Mouse (Mus musculus) testis, adult 2 months (tissue): ENCODE measurements around the gene Ccdc85b. TPM values are rescaled to one million over a fixed set of nuclear protein-coding genes. Genes with fewer than 3 reads are reported as not detected.

Source experiments
- H3K27ac ChIP-seq: fragments of 200-500 bp; 2 replicates; pipeline ENCODE4 v1.5.1; 2012; ENCODE audit warnings: low read depth, low read length; ENCODE audit not compliant: control insufficient read depth, insufficient read depth
- H3K27me3 ChIP-seq: fragments of 200-500 bp; 2 replicates; pipeline ENCODE4 v1.6.1; 2012; ENCODE audit warnings: mild to moderate bottlenecking, low read length, moderate library complexity; ENCODE audit not compliant: control insufficient read depth, insufficient read depth
- H3K36me3 ChIP-seq: fragments of 200-500 bp; 2 replicates; pipeline ENCODE4 v1.6.1; 2012; ENCODE audit warnings: mild to moderate bottlenecking, low read length; ENCODE audit not compliant: control insufficient read depth, insufficient read depth
- H3K4me1 ChIP-seq: fragments of 200-500 bp; 2 replicates; pipeline ENCODE4 v1.6.1; 2012; ENCODE audit warnings: low read length; ENCODE audit not compliant: control insufficient read depth, insufficient read depth
- H3K4me3 ChIP-seq: fragments of 200-500 bp; 2 replicates; pipeline ENCODE4 v1.5.1; 2012; ENCODE audit warnings: low read depth, mild to moderate bottlenecking, low read length, moderate library complexity, mixed read lengths; ENCODE audit not compliant: control insufficient read depth
- CTCF ChIP-seq: fragments of 200-500 bp; IDR thresholded peaks from 2 replicates; pipeline ENCODE4 v1.5.1; 2012; ENCODE audit warnings: low read depth, mild to moderate bottlenecking, inconsistent platforms, low read length, moderate library complexity; ENCODE audit not compliant: control insufficient read depth, insufficient read depth, insufficient replicate concordance
- POLR2A ChIP-seq: fragments of 200-500 bp; IDR thresholded peaks from 2 replicates; pipeline ENCODE4 v1.6.1; 2012; ENCODE audit warnings: low read depth, mild to moderate bottlenecking, inconsistent platforms, low read length, moderate library complexity; ENCODE audit not compliant: control insufficient read depth
- polyA plus RNA-seq: library from polyadenylated mRNA; depleted of rRNA; stranded (reverse); fragments of >200 nt; gene quantifications from 2 replicates; pipeline ENCODE4 v1.2.3, GENCODE M21; 2012

The Ccdc85b gene
- polyA plus RNA-seq, 1 experiment = 0.65 TPM

- H3K4me3 ChIP-seq = no peak overlapping the region
- TF ChIP-seq CTCF = no peak
- no peak for TF ChIP-seq POLR2A
- peak overlapping the region; percentile 21 for H3K27ac ChIP-seq
- peaks cover 24% of the 10 kb centered on the region for H3K4me1 ChIP-seq
- H3K27me3 ChIP-seq = no peaks in the 10 kb centered on the region
- H3K36me3 ChIP-seq = peaks cover 2% of the 10 kb centered on the region
These were observed 35.9 kb downstream of the Ccdc85b start for GRCm38 (mm10) chr19:5421784-5422183.

DNA sequence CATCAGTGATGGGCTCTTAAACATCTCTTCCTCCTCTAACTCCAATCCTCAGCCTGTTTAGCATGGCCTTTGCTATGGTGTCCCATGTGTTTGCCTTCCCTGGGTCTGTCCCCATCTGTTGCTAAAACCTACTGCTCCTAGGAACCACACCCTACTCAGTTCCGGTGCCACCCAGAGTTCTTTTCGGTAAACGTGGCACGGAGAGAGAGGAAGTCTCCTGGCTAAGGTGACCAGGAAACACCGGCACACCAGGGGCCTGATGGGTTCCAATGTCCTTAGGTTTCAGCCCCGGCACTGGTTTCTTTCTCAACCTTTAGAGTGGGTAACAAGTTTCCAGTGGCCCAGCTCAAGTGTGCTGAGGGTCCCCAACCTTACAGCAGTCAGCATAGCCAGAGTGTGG lies 37.1 kb downstream of the Ccdc85b start:
- peaks cover 15% of the 10 kb centered on the region for H3K4me1 ChIP-seq
- H3K27ac ChIP-seq = no peak overlapping the region
- peaks cover 2% of the 10 kb centered on the region for H3K36me3 ChIP-seq
- TF ChIP-seq CTCF (no peak), POLR2A (no peak)
- H3K4me3 ChIP-seq = no peak overlapping the region
- no peaks in the 10 kb centered on the region for H3K27me3 ChIP-seq

DNA sequence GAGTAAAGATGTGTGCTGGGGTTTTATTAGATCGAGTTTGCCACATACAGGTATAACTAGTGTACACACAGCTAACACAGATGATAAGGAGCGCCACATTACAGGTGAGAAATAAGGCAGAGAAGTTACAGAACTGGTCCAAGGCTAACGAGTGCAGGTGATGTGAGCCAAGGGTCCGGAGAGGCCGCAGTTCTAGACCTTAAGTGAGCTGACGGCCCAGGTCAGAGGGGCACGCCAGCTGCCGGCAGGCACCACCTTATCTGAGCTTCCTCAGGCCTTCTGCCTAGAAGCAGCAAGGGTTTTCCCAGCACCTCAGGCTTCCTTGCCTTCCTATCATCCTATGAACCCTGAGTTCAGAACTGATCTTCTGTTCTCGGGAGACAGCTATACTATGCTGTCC lies 38.1 kb downstream of the Ccdc85b start:
- H3K27ac ChIP-seq = no peak overlapping the region
- H3K4me3 ChIP-seq = no peak overlapping the region
- H3K36me3 ChIP-seq = peaks cover 2% of the 10 kb centered on the region
- TF ChIP-seq POLR2A (no peak), CTCF (no peak)
- H3K27me3 ChIP-seq = no peaks in the 10 kb centered on the region
- H3K4me1 ChIP-seq = peaks cover 18% of the 10 kb centered on the region

DNA sequence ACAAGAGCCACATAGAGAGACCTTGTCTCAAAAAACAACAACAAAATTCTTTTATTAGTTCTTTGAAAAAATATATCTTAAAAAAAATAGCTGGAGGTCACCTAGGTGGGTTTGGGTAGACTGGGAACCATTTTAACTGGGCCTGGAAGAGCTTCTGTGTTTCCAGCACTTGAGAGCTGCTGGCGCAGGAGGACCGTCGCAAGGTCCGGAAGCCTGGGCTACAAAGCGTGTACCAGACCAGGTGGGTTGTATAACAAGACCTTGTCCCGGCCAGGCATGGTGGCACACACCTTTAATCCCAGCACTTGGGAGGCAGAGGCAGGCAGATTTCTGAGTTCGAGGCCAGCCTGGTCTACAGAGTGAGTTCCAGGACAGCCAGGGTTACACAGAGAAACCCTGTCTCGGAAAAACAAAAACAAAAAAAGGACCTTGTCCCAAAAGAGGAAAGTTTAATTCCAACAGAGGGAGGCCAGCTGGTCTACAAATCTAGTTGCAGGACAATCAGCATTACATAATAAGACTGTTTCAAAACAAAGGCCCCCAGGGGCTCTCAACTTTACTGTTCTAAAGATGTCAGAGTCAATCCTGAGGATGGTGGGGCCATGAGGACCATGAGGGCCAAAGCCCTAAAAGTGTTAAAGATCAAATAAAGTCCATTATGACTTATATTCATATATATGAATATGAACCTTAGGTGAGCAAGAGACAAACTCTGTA lies 38.8 kb downstream of the Ccdc85b start:
- peaks cover 2% of the 10 kb centered on the region for H3K36me3 ChIP-seq

DNA sequence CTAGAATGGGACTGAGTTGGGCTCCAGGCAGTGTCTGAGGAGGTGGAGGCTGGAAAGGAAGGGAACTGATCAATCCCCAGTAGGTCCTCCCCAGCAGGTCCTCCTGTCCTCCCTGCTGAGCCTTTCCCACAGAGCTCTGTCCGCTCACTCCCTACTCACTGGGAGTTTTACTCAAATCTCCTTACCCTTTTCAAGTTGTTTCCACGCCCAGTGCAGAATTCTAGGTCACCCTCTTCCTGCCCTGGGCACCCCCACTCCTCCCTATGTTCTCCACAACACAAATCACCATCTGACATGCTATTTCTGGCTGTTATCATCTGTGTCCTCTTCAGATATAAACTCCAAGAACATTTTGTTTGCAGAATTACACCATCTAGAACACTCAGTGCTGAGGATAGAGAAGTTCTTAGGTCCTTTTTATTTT lies 43.1 kb downstream of the Ccdc85b start:
- Histone ChIP-seq H3K27me3 (no peaks in the 10 kb centered on the region), H3K27ac (peak overlapping the region; percentile 76)

More for the DNA sequence above, 38.8 kb downstream of the Ccdc85b start:
- no peak for TF ChIP-seq POLR2A
- no peak for TF ChIP-seq CTCF
- H3K4me1 ChIP-seq = peaks cover 16% of the 10 kb centered on the region
- no peak overlapping the region for H3K4me3 ChIP-seq
- H3K27me3 ChIP-seq = no peaks in the 10 kb centered on the region
- no peak overlapping the region for H3K27ac ChIP-seq

DNA sequence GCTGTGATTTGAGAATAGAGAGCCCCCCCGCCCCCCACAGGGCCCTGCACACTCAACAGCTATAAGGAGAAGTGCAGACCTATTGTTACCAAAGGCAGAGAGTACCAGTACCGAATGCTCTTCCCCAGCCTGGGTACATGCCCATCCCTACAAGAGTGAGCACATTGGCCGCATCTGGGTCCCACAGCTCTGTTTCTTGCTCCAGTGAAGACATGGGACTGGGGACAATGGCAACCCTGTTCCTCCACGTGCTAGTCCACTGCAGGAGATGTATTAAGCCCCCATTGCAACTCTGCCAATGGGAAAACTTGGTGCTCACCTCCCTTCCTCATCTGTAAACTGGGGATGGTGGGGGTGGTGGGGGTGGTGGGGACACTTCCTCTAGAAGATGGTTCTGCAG lies 43.9 kb downstream of the Ccdc85b start:
- no peaks in the 10 kb centered on the region for H3K36me3 ChIP-seq
- no peak overlapping the region for H3K27ac ChIP-seq
- H3K4me3 ChIP-seq = no peak overlapping the region
- TF ChIP-seq POLR2A (no peak), CTCF (no peak)
- no peaks in the 10 kb centered on the region for H3K27me3 ChIP-seq
- peaks cover 9% of the 10 kb centered on the region for H3K4me1 ChIP-seq

More for the DNA sequence above, 43.1 kb downstream of the Ccdc85b start:
- peaks cover 5% of the 10 kb centered on the region for H3K4me1 ChIP-seq
- TF ChIP-seq CTCF (no peak), POLR2A (peak; percentile 46; the same call in 1 of the 2 replicates)
- H3K36me3 ChIP-seq = no peaks in the 10 kb centered on the region
- no peak overlapping the region for H3K4me3 ChIP-seq

DNA sequence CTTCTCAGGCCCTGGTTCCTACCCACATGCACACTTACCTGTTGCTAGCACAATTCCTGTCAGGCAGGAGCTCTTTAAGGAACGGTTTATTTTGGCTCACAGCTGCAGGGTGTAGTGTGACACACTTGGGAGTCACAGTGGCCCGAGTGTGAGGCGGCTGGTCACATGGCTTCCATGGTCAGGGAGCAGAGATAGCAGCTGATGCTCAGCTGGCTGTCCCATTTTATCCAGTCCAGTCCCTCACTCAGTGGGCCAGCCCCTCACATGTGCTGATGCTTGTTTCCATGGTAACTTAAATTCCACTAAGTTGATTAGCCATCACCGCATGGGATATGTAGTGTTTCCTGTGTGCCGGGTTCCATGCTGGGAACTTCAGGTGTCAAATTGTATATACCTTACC lies 45.7 kb downstream of the Ccdc85b start:
- Histone ChIP-seq H3K36me3 (no peaks in the 10 kb centered on the region), H3K27me3 (no peaks in the 10 kb centered on the region), H3K4me3 (no peak overlapping the region), H3K27ac (no peak overlapping the region), H3K4me1 (peaks cover 9% of the 10 kb centered on the region)
- TF ChIP-seq CTCF = no peak
- TF ChIP-seq POLR2A = no peak
